Mouse (Mus musculus) heart, adult 2 months (tissue): ENCODE results near the gene Zcchc14. TPM values are rescaled to one million over a fixed set of nuclear protein-coding genes. Genes with fewer than 3 reads are reported as not detected.
A peak's percentile ranks its signal among the peaks of the same experiment; 100 is the strongest.

Experiments used
- DNase-seq, 2 experiments: peaks; one replicate each; pipeline ENCODE4 v3.0.0; 2021
- H3K27ac ChIP-seq: fragments of 200-600 bp; 2 replicates; pipeline ENCODE4 v1.8.1; 2022
- H3K27me3 ChIP-seq: fragments of 200-500 bp; 2 replicates; pipeline ENCODE4 v1.6.1; 2012; ENCODE audit warnings: mild to moderate bottlenecking, low read length, inconsistent platforms, mixed read lengths; ENCODE audit not compliant: control insufficient read depth, insufficient read depth
- H3K36me3 ChIP-seq: fragments of 200-500 bp; 2 replicates; pipeline ENCODE4 v1.6.1; 2012; ENCODE audit warnings: low read length, inconsistent platforms; ENCODE audit not compliant: control insufficient read depth, insufficient read depth
- H3K4me1 ChIP-seq: fragments of 200-500 bp; 2 replicates; pipeline ENCODE4 v1.6.1; 2011; ENCODE audit warnings: low read length; ENCODE audit not compliant: control insufficient read depth, insufficient read depth
- H3K4me3 ChIP-seq: fragments of 200-600 bp; 2 replicates; pipeline ENCODE4 v1.8.1; 2022
- H3K79me2 ChIP-seq: fragments of 200-500 bp; replicated peaks from 2 replicates; pipeline ENCODE4 v1.6.1; 2012; ENCODE audit warnings: mild to moderate bottlenecking, inconsistent platforms, low read length, moderate library complexity, mixed read lengths; ENCODE audit not compliant: control insufficient read depth, insufficient read depth
- H3K9ac ChIP-seq: fragments of 200-500 bp; 2 replicates; pipeline ENCODE4 v1.6.1; 2012; ENCODE audit warnings: low read depth, mild to moderate bottlenecking, control low read depth, inconsistent platforms, low read length, mixed read lengths
- CTCF ChIP-seq: fragments of 200-600 bp; IDR thresholded peaks from 2 replicates; pipeline ENCODE4 v1.8.1; 2022; ENCODE audit warnings: antibody characterized with exemption, mild to moderate bottlenecking, moderate library complexity
- EP300 ChIP-seq: fragments of 200-500 bp; IDR thresholded peaks from 2 replicates; pipeline ENCODE4 v1.6.1; 2011; ENCODE audit warnings: low read depth, low read length, control low read depth; ENCODE audit not compliant: insufficient read depth
- POLR2A ChIP-seq: fragments of 200-500 bp; IDR thresholded peaks from 2 replicates; pipeline ENCODE4 v1.6.1; 2011; ENCODE audit warnings: mild to moderate bottlenecking, low read depth, low read length, control low read depth; ENCODE audit not compliant: insufficient read depth
- WGBS: fragments of 180-500 bp; shearing (Covaris S2); methylation state at CpG from one replicate; pipeline ENCODE4 v1.1.7; 2018; 5-methylcytosine and 5-hydroxymethylcytosine counted together
- intact Hi-C: fragments of 180-260 bp; cut with DNase I; formaldehyde crosslinking; loops from one replicate; pipeline ENCODE4 v1.15.1; 2025
- polyA plus RNA-seq: library from polyadenylated mRNA; depleted of rRNA; stranded (reverse); fragments of >200 nt; gene quantifications from 2 replicates; pipeline ENCODE4 v1.2.3, GENCODE M21; 2012
- total RNA-seq, 2 experiments: library from RNA; stranded (reverse); gene quantifications; 2 replicates each; pipeline ENCODE4 v1.2.3; 2021

The Zcchc14 gene
- total and polyA plus RNA-seq, 3 experiments = 17.6 to 30.0 (median 28.5) TPM

GRCm38 (mm10) chr8:121651308-121651873, 1.3 kb downstream of the Zcchc14 start:
- no peaks in the 10 kb centered on the region; the same call in 1 of the 2 replicates for H3K36me3 ChIP-seq
- H3K4me3 ChIP-seq = peak overlapping the region; percentile 77
- peaks cover 14% of the 10 kb centered on the region for H3K79me2 ChIP-seq
- 12% methylated on average over 47 of the region's 47 CpGs for WGBS
- no peak for TF ChIP-seq POLR2A
- no peak for TF ChIP-seq EP300
- no peak for TF ChIP-seq CTCF
- H3K9ac ChIP-seq = peak overlapping the region; percentile 97
- peak overlapping the region; percentile 73 for H3K27ac ChIP-seq
- DNase-seq = no peak
- H3K27me3 ChIP-seq = no peaks in the 10 kb centered on the region
- intact Hi-C loops = loop anchor here (2.0 kb wide), 1 partner anchor 15 kb away; no protein-coding TSS in a partner anchor
- H3K4me1 ChIP-seq = peaks cover 30% of the 10 kb centered on the region

GRCm38 (mm10) chr8:121650389-121651307, 2.1 kb downstream of the Zcchc14 start:
- H3K4me1 ChIP-seq = peaks cover 31% of the 10 kb centered on the region
- DNase-seq = peak in 1 of 2 experiments; percentile 25
- no peaks in the 10 kb centered on the region; the same call in 1 of the 2 replicates for H3K36me3 ChIP-seq
- peak overlapping the region; percentile 97 for H3K9ac ChIP-seq
- 41% methylated on average over 20 of the region's 20 CpGs for WGBS
- H3K27ac ChIP-seq = peak overlapping the region; percentile 73; the same call in 1 of the 2 replicates
- no peaks in the 10 kb centered on the region for H3K27me3 ChIP-seq
- TF ChIP-seq CTCF = no peak
- TF ChIP-seq EP300 = no peak
- TF ChIP-seq POLR2A = no peak
- intact Hi-C loops = loop anchor here (2.0 kb wide), 1 partner anchor 14 kb away; no protein-coding TSS in a partner anchor
- H3K79me2 ChIP-seq = peaks cover 16% of the 10 kb centered on the region
- peak overlapping the region; percentile 77 for H3K4me3 ChIP-seq

GRCm38 (mm10) chr8:121649904-121650303, 2.8 kb downstream of the Zcchc14 start:
- 43% methylated on average over 10 of the region's 10 CpGs for WGBS
- Histone ChIP-seq H3K79me2 (peaks cover 19% of the 10 kb centered on the region), H3K4me1 (peaks cover 38% of the 10 kb centered on the region), H3K4me3 (peak overlapping the region; percentile 77; the same call in 1 of the 2 replicates), H3K36me3 (no peaks in the 10 kb centered on the region; the same call in 1 of the 2 replicates), H3K27ac (no peak overlapping the region), H3K9ac (peak overlapping the region; percentile 21), H3K27me3 (no peaks in the 10 kb centered on the region)
- intact Hi-C loops = loop anchor here (2.0 to 5.0 kb wide), 2 partner anchors 13 to 32 kb away; no protein-coding TSS in a partner anchor
- no peak for DNase-seq
- no peak for TF ChIP-seq EP300
- TF ChIP-seq CTCF = no peak
- TF ChIP-seq POLR2A = no peak

GRCm38 (mm10) chr8:121649423-121649822, 3.3 kb downstream of the Zcchc14 start:
- H3K9ac ChIP-seq = 0 out of 2 replicates have a peak overlapping the region, but pooled peaks have one; percentile 15
- peaks cover 38% of the 10 kb centered on the region for H3K4me1 ChIP-seq
- H3K4me3 ChIP-seq = no peak overlapping the region
- DNase-seq = no peak
- TF ChIP-seq EP300 (no peak), CTCF (no peak), POLR2A (no peak)
- whole genome bisulfite sequencing = 67% methylated on average over 5 of the region's 5 CpGs
- no peak overlapping the region for H3K27ac ChIP-seq
- H3K79me2 ChIP-seq = peaks cover 19% of the 10 kb centered on the region
- H3K36me3 ChIP-seq = no peaks in the 10 kb centered on the region; the same call in 1 of the 2 replicates
- no peaks in the 10 kb centered on the region for H3K27me3 ChIP-seq
- intact Hi-C loops = loop anchor here (5.0 kb wide), 1 partner anchor 33 kb away; no protein-coding TSS in a partner anchor

GRCm38 (mm10) chr8:121648451-121648850, 4.2 kb downstream of the Zcchc14 start:
- H3K4me1 ChIP-seq = peaks cover 42% of the 10 kb centered on the region
- TF ChIP-seq EP300 = no peak
- no peak for TF ChIP-seq CTCF
- TF ChIP-seq POLR2A = no peak
- H3K79me2 ChIP-seq = peaks cover 19% of the 10 kb centered on the region
- H3K4me3 ChIP-seq = no peak overlapping the region; the same call in 1 of the 2 replicates
- H3K36me3 ChIP-seq = no peaks in the 10 kb centered on the region; the same call in 1 of the 2 replicates
- no peaks in the 10 kb centered on the region for H3K27me3 ChIP-seq
- intact Hi-C loops = loop anchor here (5.0 kb wide), 1 partner anchor 34 kb away; no protein-coding TSS in a partner anchor
- no peak overlapping the region for H3K27ac ChIP-seq
- 54% methylated on average over 16 of the region's 16 CpGs for WGBS
- no peak for DNase-seq
- H3K9ac ChIP-seq = no peak overlapping the region
